Mouse (Mus musculus) cerebral cortex, adult 2 months (tissue): ENCODE results near the gene Met.

Experiments
- WGBS: fragments of 180-500 bp; shearing (Covaris S2); methylation state at CpG from one replicate; pipeline ENCODE4 v1.1.7; 2018; 5-methylcytosine and 5-hydroxymethylcytosine counted together

Met gene

DNA sequence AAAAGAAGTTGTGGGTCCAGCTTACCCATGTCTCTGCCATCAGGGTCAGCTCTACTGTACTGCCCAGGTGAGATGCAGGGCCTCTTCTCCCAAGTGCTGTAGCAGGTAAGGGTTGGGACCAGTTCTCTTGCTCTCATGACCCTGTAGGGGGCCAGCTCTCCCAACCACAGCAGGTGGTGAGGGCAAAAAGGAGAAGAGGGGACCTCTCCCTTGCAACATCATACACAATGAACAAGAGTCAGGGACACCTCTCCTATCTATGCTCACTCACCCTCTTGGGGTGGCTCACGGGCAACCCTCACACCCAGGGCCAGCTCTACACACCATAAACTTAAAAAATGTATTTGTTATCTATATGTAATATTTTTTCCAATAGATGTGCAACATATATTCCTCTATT lies 143.3 kb downstream of the Met start:
- 93% methylated on average over 1 of the region's 1 CpGs for WGBS

DNA sequence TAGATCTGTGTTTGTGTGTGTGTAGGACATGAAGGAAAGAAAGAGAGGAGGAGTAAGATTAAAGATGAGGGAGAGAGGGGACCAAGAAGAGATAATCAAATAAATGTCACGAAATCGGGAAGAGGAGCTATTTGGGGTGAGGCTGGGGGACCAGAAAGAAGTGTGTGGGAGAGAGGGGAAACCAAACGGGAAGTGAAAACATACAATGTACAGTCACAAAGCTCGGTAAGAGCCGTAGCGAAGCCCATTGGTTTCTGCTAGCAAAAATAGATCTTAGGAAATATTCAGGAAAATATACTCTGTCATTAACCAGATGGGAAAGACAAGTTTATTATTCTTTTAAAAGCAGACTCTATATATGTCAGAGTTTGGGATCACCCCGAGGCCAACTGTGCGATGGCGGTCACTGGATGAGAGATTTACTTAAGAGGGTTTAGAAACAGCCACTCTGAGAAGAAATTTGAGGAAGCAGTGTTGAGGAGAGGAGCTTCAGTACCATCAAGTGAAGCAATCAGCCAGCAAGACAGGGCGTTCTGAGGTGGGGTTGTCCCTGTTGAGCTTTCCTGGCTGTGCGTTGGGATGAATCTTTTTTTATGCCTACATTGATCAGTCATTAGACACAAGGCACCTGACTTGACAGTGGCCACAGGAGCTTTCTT lies 147.9 kb downstream of the Met start:
- 80% methylated on average over 11 of the region's 11 CpGs for WGBS

DNA sequence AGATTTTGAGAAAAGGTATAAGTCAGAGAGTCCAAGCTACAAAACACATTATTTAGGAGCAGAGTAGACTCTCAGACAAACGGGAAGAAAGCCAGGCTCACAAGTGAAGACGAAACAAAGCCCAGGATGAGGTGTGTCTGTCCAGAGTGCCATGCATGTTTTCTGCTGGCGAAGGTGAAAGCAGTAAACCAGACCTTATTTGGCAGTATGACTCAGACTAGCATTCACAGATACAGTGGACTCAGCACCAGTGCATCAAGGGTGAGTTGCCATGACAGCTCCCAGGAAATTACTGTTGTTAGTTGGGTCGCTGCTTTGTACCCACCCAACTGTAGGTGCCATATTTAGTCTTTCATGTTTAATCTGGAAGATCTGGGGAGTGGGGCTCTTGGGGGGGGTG lies 149.1 kb downstream of the Met start:
- WGBS = 78% methylated on average over 4 of the region's 4 CpGs

DNA sequence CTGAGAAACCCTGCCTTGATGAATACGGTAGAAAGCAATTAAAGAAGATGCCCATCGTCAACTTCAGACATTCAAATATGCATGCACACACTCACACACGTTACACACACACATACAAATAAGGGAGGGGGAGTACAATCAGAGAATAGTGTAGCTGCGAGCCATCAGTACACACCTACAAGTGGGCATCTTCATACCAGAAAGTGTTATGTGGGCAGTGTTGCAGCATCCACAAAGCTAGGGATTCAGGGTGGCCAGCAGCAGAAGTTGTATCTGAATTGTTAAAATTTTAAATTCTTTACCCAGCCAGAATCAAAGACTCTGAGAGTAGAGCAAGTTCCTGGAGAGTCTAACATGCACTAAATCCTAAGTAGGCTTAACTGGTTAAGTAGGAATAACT lies 157.2 kb downstream of the Met start:
- 52% methylated on average over 4 of the region's 4 CpGs for WGBS

DNA sequence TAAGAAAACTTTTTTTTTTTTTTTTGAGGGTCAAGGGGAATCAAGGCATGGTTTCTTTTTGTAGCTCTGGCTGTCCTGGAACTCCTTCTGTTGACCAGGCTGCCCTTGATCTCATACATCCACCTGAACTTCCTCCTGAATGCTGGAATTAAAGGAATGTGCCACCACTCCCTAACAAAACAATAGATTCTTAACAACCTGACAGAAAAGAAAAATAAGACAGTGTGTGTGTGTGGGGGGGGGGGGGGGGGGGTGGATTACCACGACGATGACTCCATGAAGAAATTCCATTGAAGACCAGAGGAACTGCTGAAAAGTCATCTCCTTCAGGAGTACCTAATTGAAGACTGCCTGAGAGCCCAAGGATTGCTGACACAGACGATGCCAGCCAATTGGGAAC lies 157.8 kb downstream of the Met start:
- WGBS = 46% methylated on average over 3 of the region's 3 CpGs
